Mouse (Mus musculus): ENCODE data around the gene Izumo1.
A peak's percentile ranks its signal among the peaks of the same experiment; 100 is the strongest.

DNA sequence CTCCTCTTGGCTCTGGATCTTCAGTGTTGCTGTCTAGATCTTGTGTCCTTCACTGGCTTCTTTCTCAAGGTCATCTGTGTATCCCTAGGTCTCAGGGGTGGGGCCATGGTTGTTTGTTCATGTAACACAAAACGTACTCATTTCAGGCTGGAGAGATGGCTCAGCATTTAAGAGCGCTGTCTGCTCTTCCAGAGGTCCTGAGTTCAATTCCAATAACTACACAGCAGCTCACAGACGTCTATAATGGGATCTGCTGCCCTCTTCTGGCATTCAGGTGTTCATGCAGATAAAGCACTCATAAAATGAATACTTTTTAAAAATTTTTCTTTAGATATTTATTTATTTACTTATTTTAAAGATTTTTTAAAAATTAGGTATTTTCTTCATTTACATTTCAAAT is 30.7 kb upstream of the Izumo1 start:
- TF ChIP-seq CTCF (IDR thresholded peaks at IDR 0.05; ENCODE audit: borderline replicate concordance, insufficient read depth, low read depth, low read length) (0 out of 2 replicates have a peak, but pooled peaks have one; percentile 1), POLR2A (IDR thresholded peaks at IDR 0.05; ENCODE audit: borderline replicate concordance, insufficient read depth, low read length) (no peak)

Measured in cerebellum, adult 2 months (tissue).